27 mouse cellular contexts compared by ENCODE assay signal in genomic region chr2:36148876-36149365, GRCm38 (mm10). TPM values are rescaled to one million over a fixed set of nuclear protein-coding genes. Genes with fewer than 3 reads are reported as not detected.
DNase-seq lines count a peak whose midpoint lies in the region; ATAC-seq lines count a peak whose summit lies in the region.
"Had no signal": no experiment of that assay in that cellular context is flagged by ENCODE, and none has a peak within 500 bp of the region (broad histone marks: within the 10 kb centered on the region; RNA-seq: fewer than 3 reads in every experiment).

No protein-coding gene starts in this region.

- H3K9me3 ChIP-seq in heart, embryonic 13.5 days, result no peaks in the 10 kb centered on the region
- H3K9me3 ChIP-seq in embryonic facial prominence, embryonic 11.5 days (replicated peaks; ENCODE audit: control insufficient read depth, low read length), result no peaks in the 10 kb centered on the region
- H3K9me3 ChIP-seq in heart, embryonic 16.5 days (replicated peaks; ENCODE audit: control insufficient read depth, low read length), result no peaks in the 10 kb centered on the region
- H3K9me3 ChIP-seq: forebrain, embryonic 12.5 days; hindbrain, embryonic 12.5 days; intestine, embryonic 15.5 days had no signal

- H3K27me3 ChIP-seq in heart, embryonic 13.5 days (replicated peaks), result no peaks in the 10 kb centered on the region
- no peaks in the 10 kb centered on the region for H3K27me3 ChIP-seq in embryonic facial prominence, embryonic 11.5 days (ENCODE audit: control insufficient read depth, insufficient read depth, low read length)
- H3K27me3 ChIP-seq in heart, embryonic 16.5 days (ENCODE audit: control insufficient read depth, insufficient read depth, low read length), result no peaks in the 10 kb centered on the region
- H3K27me3 ChIP-seq: forebrain, embryonic 12.5 days; hindbrain, embryonic 12.5 days; intestine, embryonic 15.5 days; Patski had no signal

- no peak overlapping the region for H3K4me3 ChIP-seq in heart, embryonic 13.5 days
- no peak overlapping the region for H3K4me3 ChIP-seq in embryonic facial prominence, embryonic 11.5 days (ENCODE audit: low read depth, low read length)
- H3K4me3 ChIP-seq in heart, embryonic 16.5 days (ENCODE audit: low read length), result no peak overlapping the region
- H3K4me3 ChIP-seq: erythroblast, embryonic 14.5 days; forebrain, embryonic 12.5 days; hindbrain, embryonic 12.5 days; intestine, embryonic 15.5 days had no signal

- intact Hi-C loops in heart, postnatal 10 days (cut with DNase I), result no loop called here

- DNase-seq in heart, adult 11 months, result peak; percentile 82
- DNase-seq in heart, postnatal 10 days, result no peak
- DNase-seq in heart, adult 9 months (ENCODE audit: low spot score in 2 of 2), result no peak
- DNase-seq in embryonic facial prominence, embryonic 11.5 days (ENCODE audit: low spot score), result peak; percentile 73
- DNase-seq in left cerebral cortex, adult 18-20 months (ENCODE audit: low spot score in 2 of 2), result no peak
- DNase-seq: adrenal gland, postnatal 10 days; cerebellum, adult 8-10 months; cerebellum, postnatal 25 days; forebrain, postnatal 0 days; kidney, adult 2 months; liver; lung, adult 2 months; lung, postnatal 10 days; midbrain, embryonic 14.5 days; thymus, adult 2 months; thymus, postnatal 4 days had no signal

- H3K36me3 ChIP-seq in heart, embryonic 13.5 days, result peaks cover 28% of the 10 kb centered on the region
- H3K36me3 ChIP-seq in embryonic facial prominence, embryonic 11.5 days (replicated peaks; ENCODE audit: control insufficient read depth, insufficient read depth, low read depth, low read length), result no peaks in the 10 kb centered on the region
- peaks cover 5% of the 10 kb centered on the region; the same call in 1 of the 2 replicates for H3K36me3 ChIP-seq in heart, embryonic 16.5 days (ENCODE audit: control insufficient read depth, insufficient read depth)
- H3K36me3 ChIP-seq: intestine, embryonic 15.5 days had no signal

- H3K4me1 ChIP-seq in heart, embryonic 13.5 days, result peaks cover 20% of the 10 kb centered on the region
- H3K4me1 ChIP-seq in embryonic facial prominence, embryonic 11.5 days (ENCODE audit: control insufficient read depth, insufficient read depth, low read length), result peaks cover 5% of the 10 kb centered on the region
- peaks cover 23% of the 10 kb centered on the region for H3K4me1 ChIP-seq in heart, embryonic 16.5 days (ENCODE audit: control insufficient read depth, insufficient read depth, low read length)
- H3K4me1 ChIP-seq: forebrain, embryonic 12.5 days; hindbrain, embryonic 12.5 days; intestine, embryonic 15.5 days had no signal

- H3K9ac ChIP-seq in heart, embryonic 13.5 days, result peak overlapping the region; percentile 47; the same call in 1 of the 2 replicates
- H3K9ac ChIP-seq in embryonic facial prominence, embryonic 11.5 days (replicated peaks; ENCODE audit: low read length), result no peak overlapping the region
- peak overlapping the region; percentile 44; the same call in 1 of the 2 replicates for H3K9ac ChIP-seq in heart, embryonic 16.5 days (ENCODE audit: low read length)
- H3K9ac ChIP-seq: forebrain, embryonic 12.5 days; forebrain, postnatal 0 days; hindbrain, embryonic 12.5 days; intestine, embryonic 15.5 days; liver, embryonic 14.5 days had no signal

- no peak for ATAC-seq in heart, embryonic 13.5 days (ENCODE audit: extremely low read depth, insufficient number of reproducible peaks, low FRiP score, low TSS enrichment)
- ATAC-seq in embryonic facial prominence, embryonic 11.5 days (replicated peaks; ENCODE audit: insufficient number of reproducible peaks, low FRiP score, low TSS enrichment, low read depth), result peak; percentile 31; the same call in 1 of the 2 replicates
- ATAC-seq in heart, embryonic 16.5 days (replicated peaks; ENCODE audit: extremely low read depth, insufficient read depth, low FRiP score), result peak; percentile 84
- ATAC-seq: forebrain, postnatal 0 days; hindbrain, postnatal 0 days; intestine, embryonic 15.5 days; Patski had no signal

- H3K4me2 ChIP-seq in heart, embryonic 13.5 days, result peak overlapping the region; percentile 21
- H3K4me2 ChIP-seq in embryonic facial prominence, embryonic 11.5 days (ENCODE audit: low read depth, low read length), result no peak overlapping the region
- peak overlapping the region; percentile 38; the same call in 1 of the 2 replicates for H3K4me2 ChIP-seq in heart, embryonic 16.5 days (ENCODE audit: low read depth, low read length)
- H3K4me2 ChIP-seq: forebrain, embryonic 12.5 days; hindbrain, embryonic 12.5 days; intestine, embryonic 15.5 days had no signal

- H3K27ac ChIP-seq in heart, embryonic 13.5 days (replicated peaks), result peak overlapping the region; percentile 86
- no peak overlapping the region for H3K27ac ChIP-seq in embryonic facial prominence, embryonic 11.5 days (replicated peaks; ENCODE audit: low read depth, low read length)
- H3K27ac ChIP-seq in heart, embryonic 16.5 days (ENCODE audit: low read length), result peak overlapping the region; percentile 91
- H3K27ac ChIP-seq: forebrain, embryonic 12.5 days; hindbrain, embryonic 12.5 days; hindbrain, postnatal 0 days; intestine, embryonic 15.5 days; liver, embryonic 14.5 days had no signal

- WGBS in heart, embryonic 13.5 days, result 41% methylated on average over 7 of the region's 7 CpGs
- WGBS in embryonic facial prominence, embryonic 11.5 days, result 25% methylated on average over 7 of the region's 7 CpGs
- 37% methylated on average over 7 of the region's 7 CpGs for WGBS in heart, embryonic 16.5 days

RNA-seq across cellular contexts. Expression of gene Rbm18, which starts 12.3 kb away (rescaled TPM):
- total RNA-seq in heart, postnatal 10 days (2021), result 10 to 100 TPM; 41.7 TPM
- 52.0 and 53.9 TPM in 2 replicates for polyA plus RNA-seq in heart, embryonic 13.5 days (2015; fragmentation: Nextera tagmentation; extraction: Ambion mirVana)
- 109 and 114 TPM in 2 replicates for polyA plus RNA-seq in embryonic facial prominence, embryonic 11.5 days (2014; fragmentation: Nextera tagmentation; extraction: Ambion mirVana)
- 66.1 and 69.5 TPM in 2 replicates for polyA plus RNA-seq in heart, embryonic 16.5 days (2015; fragmentation: Nextera tagmentation; extraction: Ambion mirVana)
- 10 to 100 TPM; 49.1 to 54.2 TPM for total RNA-seq in left cerebral cortex, adult 18-20 months (2021)

RNA-seq across cellular contexts. Expression of gene Mrrf, which starts 12.7 kb away (rescaled TPM):
- total RNA-seq in heart, postnatal 10 days (2021), result 10 to 100 TPM; 40.2 to 40.6 TPM
- 29.8 and 36.0 TPM in 2 replicates for polyA plus RNA-seq in heart, embryonic 13.5 days (2015; fragmentation: Nextera tagmentation; extraction: Ambion mirVana)
- polyA plus RNA-seq in embryonic facial prominence, embryonic 11.5 days (2014; fragmentation: Nextera tagmentation; extraction: Ambion mirVana), result 33.8 and 39.3 TPM in 2 replicates
- polyA plus RNA-seq in heart, embryonic 16.5 days (2015; fragmentation: Nextera tagmentation; extraction: Ambion mirVana), result 38.6 and 41.7 TPM in 2 replicates
- total RNA-seq in left cerebral cortex, adult 18-20 months (2021), result 10 to 100 TPM; 17.0 to 18.9 TPM

RNA-seq across cellular contexts. Expression of gene Lhx6, which starts 43.7 kb away (rescaled TPM):
- 10 to 100 TPM; 10.1 to 10.3 TPM for total RNA-seq in heart, postnatal 10 days (2021)
- polyA plus RNA-seq in heart, embryonic 13.5 days (2015; fragmentation: Nextera tagmentation; extraction: Ambion mirVana), result 1.0 and 1.3 TPM in 2 replicates
- 10.9 and 11.6 TPM in 2 replicates for polyA plus RNA-seq in embryonic facial prominence, embryonic 11.5 days (2014; fragmentation: Nextera tagmentation; extraction: Ambion mirVana)
- 1.3 and 1.8 TPM in 2 replicates for polyA plus RNA-seq in heart, embryonic 16.5 days (2015; fragmentation: Nextera tagmentation; extraction: Ambion mirVana)
- total RNA-seq in left cerebral cortex, adult 18-20 months (2021), result 10 to 100 TPM; 17.9 to 19.8 TPM
- total RNA-seq: monocyte, adult 5-6 weeks had no signal
- polyA plus RNA-seq: erythroblast, embryonic 14.5 days; neural tube, embryonic 14.5 days had no signal

Comparison
In these comparisons a context has a peak if more than half of its experiments do, and no peak if none do; other contexts are left out.
1. DNase-seq: peak in heart, adult 11 months (single experiment) and embryonic facial prominence, embryonic 11.5 days (single experiment); none in heart, postnatal 10 days (0 of 2), heart, adult 9 months (0 of 2) and left cerebral cortex, adult 18-20 months (0 of 2).